Mouse (Mus musculus) liver, embryonic 14.5 days (tissue): ENCODE results near the gene Bdp1. TPM values are rescaled to one million over a fixed set of nuclear protein-coding genes. Genes with fewer than 3 reads are reported as not detected.

Experiments used
- ATAC-seq: fragments of 200-750 bp; cut with Nextera tagmentation; 2 replicates; pipeline ENCODE4 v1.8.0; 2017; ENCODE audit warnings: moderate number of reproducible peaks, mild to moderate bottlenecking, moderate library complexity; ENCODE audit not compliant: insufficient read depth
- DNase-seq, 3 experiments: peaks; one replicate each; pipeline ENCODE4 v3.0.0-alpha.2; 2012 to 2013; ENCODE audit warnings: low read depth in 3 of 3, low spot score in 3 of 3
- H3K27ac ChIP-seq: fragments of 300-500 bp; sonication (generic); 2 replicates; pipeline ENCODE4 v1.5.1; 2014; ENCODE audit warnings: moderate library complexity, mild to moderate bottlenecking, control low read depth, inconsistent platforms
- H3K27me3 ChIP-seq: fragments of 300-500 bp; sonication (generic); 2 replicates; pipeline ENCODE4 v1.6.1; 2014; ENCODE audit warnings: mild to moderate bottlenecking, low read length, moderate library complexity; ENCODE audit not compliant: control insufficient read depth, insufficient read depth
- H3K36me3 ChIP-seq: fragments of 300-500 bp; sonication (generic); replicated peaks from 2 replicates; pipeline ENCODE4 v1.6.1; 2014; ENCODE audit warnings: low read depth; ENCODE audit not compliant: control insufficient read depth, insufficient read depth
- H3K4me1 ChIP-seq, 2 experiments: fragments of 200-500 bp in 1 of 2; fragments of 300-500 bp in 1 of 2; sonication (generic) in 1 of 2; replicated peaks; 2 replicates each; pipeline ENCODE4 v1.6.1; 2012 to 2014; ENCODE audit warnings: antibody characterized with exemption in 1 of 2, inconsistent platforms in 1 of 2, low read length in 1 of 2; ENCODE audit not compliant: control insufficient read depth in 2 of 2, insufficient read depth in 2 of 2
- H3K4me2 ChIP-seq: fragments of 300-500 bp; sonication (generic); 2 replicates; pipeline ENCODE4 v1.6.1; 2014; ENCODE audit warnings: low read depth, mild to moderate bottlenecking, control low read depth, moderate library complexity
- H3K4me3 ChIP-seq, 2 experiments: fragments of 200-500 bp in 1 of 2; fragments of 300-500 bp in 1 of 2; sonication (generic) in 1 of 2; 2 replicates each; pipeline ENCODE4 v1.5.1; 2012 to 2014; ENCODE audit warnings: low read depth in 2 of 2, low read length in 2 of 2, mild to moderate bottlenecking in 2 of 2, control low read depth in 1 of 2, inconsistent platforms in 1 of 2, moderate library complexity in 1 of 2; ENCODE audit not compliant: insufficient read depth in 1 of 2
- H3K9ac ChIP-seq: fragments of 300-500 bp; sonication (generic); replicated peaks from 2 replicates; pipeline ENCODE4 v1.6.1; 2014; ENCODE audit warnings: mild to moderate bottlenecking, control low read depth, moderate library complexity
- H3K9me3 ChIP-seq: fragments of 300-500 bp; sonication (generic); 2 replicates; pipeline ENCODE4 v1.6.1; 2016; ENCODE audit warnings: low read length, mixed read lengths; ENCODE audit not compliant: control insufficient read depth
- CTCF ChIP-seq: IDR thresholded peaks from 2 replicates; pipeline ENCODE4 v1.5.1; 2016; ENCODE audit warnings: antibody characterized with exemption, low read depth, control low read depth
- EP300 ChIP-seq: IDR thresholded peaks from 2 replicates; pipeline ENCODE4 v1.6.1; 2016; ENCODE audit warnings: antibody characterized with exemption, low read depth
- WGBS: fragments of 180-500 bp; shearing (Covaris S2); extraction: QIAGEN DNeasy Blood & Tissue Kit; methylation state at CpG from one replicate; pipeline ENCODE4 v1.1.7; 2014; ENCODE audit not compliant: insufficient replicate concordance; 5-methylcytosine and 5-hydroxymethylcytosine counted together
- polyA plus RNA-seq, 2 experiments: library from polyadenylated mRNA; depleted of rRNA in 1 of 2; stranded (reverse) in 1 of 2; unstranded in 1 of 2; fragments of >200 nt; fragmentation: Nextera tagmentation in 1 of 2; extraction: Ambion mirVana in 1 of 2; gene quantifications; 2 replicates each; pipeline versions ENCODE4 v1.2.1 to v1.2.3; 2012 to 2014

Bdp1 gene
- polyA plus RNA-seq, 2 experiments, result 5.4 to 7.8 TPM

DNA sequence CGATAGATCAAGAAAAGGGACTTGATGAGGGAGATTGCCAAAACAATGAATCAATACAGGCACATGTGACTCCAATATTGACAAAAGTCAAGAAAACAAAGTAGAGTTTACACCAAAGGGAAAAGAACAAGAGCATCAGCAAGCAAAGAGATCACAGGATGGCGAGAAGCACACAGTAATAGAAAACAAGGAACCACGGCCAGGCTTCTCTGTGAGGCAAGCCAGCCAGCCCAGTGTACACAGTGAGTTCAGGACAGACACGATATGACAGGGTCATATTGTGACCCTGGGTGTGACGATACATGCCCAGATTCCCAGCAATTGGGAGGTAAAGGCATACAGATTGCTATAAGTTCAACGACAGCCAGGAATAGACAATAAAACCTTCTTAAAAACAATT lies 77.9 kb downstream of the Bdp1 start:
- Histone ChIP-seq H3K27ac (no peak overlapping the region), H3K4me2 (no peak overlapping the region), H3K9ac (no peak overlapping the region), H3K36me3 (peaks cover 52% of the 10 kb centered on the region), H3K4me1 (no peaks in the 10 kb centered on the region), H3K27me3 (no peaks in the 10 kb centered on the region), H3K4me3 (no peak overlapping the region), H3K9me3 (no peaks in the 10 kb centered on the region)
- DNase-seq (no peak), ATAC-seq (no peak)
- 80% methylated on average over 6 of the region's 6 CpGs for WGBS
- TF ChIP-seq EP300 (no peak), CTCF (no peak)

GRCm38 (mm10) chr13:100016891-100017290 lies 87.0 kb downstream of the Bdp1 start:
- Histone ChIP-seq H3K4me2 (no peak overlapping the region), H3K9me3 (no peaks in the 10 kb centered on the region), H3K27me3 (no peaks in the 10 kb centered on the region), H3K27ac (no peak overlapping the region), H3K4me1 (peaks cover 9 to 13% of the 10 kb centered on the region in 2 experiments; a peak in 3 of 4 replicates), H3K36me3 (peaks cover 6% of the 10 kb centered on the region), H3K9ac (no peak overlapping the region), H3K4me3 (no peak overlapping the region)
- no peak for ATAC-seq
- no peak for TF ChIP-seq EP300
- no peak for TF ChIP-seq CTCF
- WGBS, result 84% methylated on average over 9 of the region's 9 CpGs
- no peak for DNase-seq

- Histone ChIP-seq H3K9ac (peak overlapping the region; percentile 53), H3K4me2 (peak overlapping the region; percentile 90), H3K4me3 (peak overlapping the region; percentile 38 to 69), H3K27ac (peak overlapping the region; percentile 22; the same call in 1 of the 2 replicates), H3K27me3 (no peaks in the 10 kb centered on the region), H3K4me1 (peaks cover 9 to 13% of the 10 kb centered on the region in 2 experiments; a peak in 3 of 4 replicates), H3K36me3 (peaks cover 6% of the 10 kb centered on the region), H3K9me3 (no peaks in the 10 kb centered on the region)
- peak; percentile 12 for ATAC-seq
- WGBS, result 12% methylated on average over 8 of the region's 8 CpGs
- TF ChIP-seq EP300 (no peak), CTCF (no peak)
- DNase-seq, result no peak
These were observed 87.9 kb downstream of the Bdp1 start for GRCm38 (mm10) chr13:100015937-100016336.

- ATAC-seq (peak; percentile 100), DNase-seq (peak; percentile 82 to 84 (median 83))
- H3K27me3 ChIP-seq, result no peaks in the 10 kb centered on the region
- 5% methylated on average over 47 of the region's 47 CpGs for WGBS
- peak within 1 kb of the TSS; percentile 57 for H3K9ac ChIP-seq
- peak within 1 kb of the TSS; percentile 22; the same call in 1 of the 2 replicates for H3K27ac ChIP-seq
- H3K4me1 ChIP-seq, result peaks cover 9 to 13% of the 10 kb centered on the region in 2 experiments; a peak in 3 of 4 replicates
- H3K4me3 ChIP-seq, result peak within 1 kb of the TSS; percentile 58 to 69
- H3K4me2 ChIP-seq, result peak within 1 kb of the TSS; percentile 90
- H3K36me3 ChIP-seq, result peaks cover 2% of the 10 kb centered on the region
- H3K9me3 ChIP-seq, result no peaks in the 10 kb centered on the region
- TF ChIP-seq CTCF, result no peak
- TF ChIP-seq EP300, result no peak
These were observed 88.7 kb downstream of the Bdp1 start, which contains the start of gene Mccc2 for GRCm38 (mm10) chr13:100014906-100015895. Gene Mccc2, minus strand, starts transcription at chr13:100015639.

GRCm38 (mm10) chr13:100005911-100006496 lies 97.9 kb downstream of the Bdp1 start:
- H3K27me3 ChIP-seq, result no peaks in the 10 kb centered on the region
- H3K4me2 ChIP-seq, result no peak overlapping the region
- no peaks in the 10 kb centered on the region for H3K9me3 ChIP-seq
- DNase-seq (no peak), ATAC-seq (no peak)
- 69% methylated on average over 12 of the region's 12 CpGs for WGBS
- H3K27ac ChIP-seq, result no peak overlapping the region
- H3K9ac ChIP-seq, result no peak overlapping the region
- H3K4me1 ChIP-seq, result no peaks in the 10 kb centered on the region
- H3K4me3 ChIP-seq, result no peak overlapping the region
- TF ChIP-seq CTCF, result no peak
- TF ChIP-seq EP300, result no peak
- no peaks in the 10 kb centered on the region for H3K36me3 ChIP-seq
